Mouse (Mus musculus) gonadal fat pad, adult 2 months (tissue): ENCODE results near the gene Myl12a. TPM values are rescaled to one million over a fixed set of nuclear protein-coding genes. Genes with fewer than 3 reads are reported as not detected.

ENCODE experiments used
- polyA plus RNA-seq: library from polyadenylated mRNA; depleted of rRNA; stranded (reverse); fragments of >200 nt; gene quantifications from 2 replicates; pipeline ENCODE4 v1.2.3, GENCODE M21; 2012; rRNA removed

The Myl12a gene
- polyA plus RNA-seq, 1 experiment = 237 TPM

Other genes with a start within 250 kb of the Myl12a start
- gene Tgif1, start 149.3 kb downstream of the Myl12a start, polyA plus RNA-seq = 53.2 and 66.7 TPM in 2 replicates
- gene Myom1, start 245 bp downstream of the Myl12a start, polyA plus RNA-seq = 13.4 and 16.3 TPM in 2 replicates
- gene Lpin2, start 179.7 kb upstream of the Myl12a start, polyA plus RNA-seq = 10.7 and 12.5 TPM in 2 replicates